Mouse (Mus musculus) thymus, adult 2 months (tissue): ENCODE data around the gene Pax7. TPM values are rescaled to one million over a fixed set of nuclear protein-coding genes. Genes with fewer than 3 reads are reported as not detected.

Source experiments
- DNase-seq: peaks from one replicate; pipeline ENCODE4 v3.0.0; 2021
- H3K27ac ChIP-seq: fragments of 200-500 bp; 2 replicates; pipeline ENCODE4 v1.5.1; 2012; ENCODE audit warnings: low read length, control low read depth; ENCODE audit not compliant: control insufficient read depth, insufficient read depth
- H3K27me3 ChIP-seq: fragments of 200-500 bp; 2 replicates; pipeline ENCODE4 v1.6.1; 2012; ENCODE audit warnings: mild to moderate bottlenecking, low read length, moderate library complexity, mixed read lengths; ENCODE audit not compliant: control insufficient read depth, insufficient read depth
- H3K36me3 ChIP-seq: fragments of 200-500 bp; 2 replicates; pipeline ENCODE4 v1.6.1; 2012; ENCODE audit warnings: mild to moderate bottlenecking, low read length, moderate library complexity; ENCODE audit not compliant: control insufficient read depth, insufficient read depth
- H3K4me1 ChIP-seq: fragments of 200-500 bp; replicated peaks from 2 replicates; pipeline ENCODE4 v1.6.1; 2012; ENCODE audit warnings: low read length; ENCODE audit not compliant: control insufficient read depth, insufficient read depth
- H3K4me3 ChIP-seq: fragments of 200-500 bp; 2 replicates; pipeline ENCODE4 v1.5.1; 2012; ENCODE audit warnings: mild to moderate bottlenecking, low read length, control low read depth, moderate library complexity; ENCODE audit not compliant: control insufficient read depth, insufficient read depth
- CTCF ChIP-seq: fragments of 200-500 bp; IDR thresholded peaks from 2 replicates; pipeline ENCODE4 v1.5.1; 2012; ENCODE audit warnings: mild to moderate bottlenecking, control low read depth, low read length, moderate library complexity, borderline replicate concordance; ENCODE audit not compliant: control insufficient read depth, poor library complexity, insufficient read depth; ENCODE audit errors: extremely low read depth
- POLR2A ChIP-seq: fragments of 200-500 bp; IDR thresholded peaks from 2 replicates; pipeline ENCODE4 v1.6.1; 2012; ENCODE audit warnings: mild to moderate bottlenecking, low read length, control low read depth, moderate library complexity; ENCODE audit not compliant: control insufficient read depth, poor library complexity, insufficient read depth; ENCODE audit errors: extremely low read depth
- WGBS: fragments of 180-500 bp; shearing (Covaris S2); methylation state at CpG from one replicate; pipeline ENCODE4 v1.1.7; 2018; 5-methylcytosine and 5-hydroxymethylcytosine counted together
- polyA plus RNA-seq: library from polyadenylated mRNA; depleted of rRNA; stranded (reverse); fragments of >200 nt; gene quantifications from 2 replicates; pipeline ENCODE4 v1.2.3, GENCODE M21; 2012; rRNA removed

The Pax7 gene
- 1.1 and 1.2 TPM in 2 replicates for polyA plus RNA-seq

DNA sequence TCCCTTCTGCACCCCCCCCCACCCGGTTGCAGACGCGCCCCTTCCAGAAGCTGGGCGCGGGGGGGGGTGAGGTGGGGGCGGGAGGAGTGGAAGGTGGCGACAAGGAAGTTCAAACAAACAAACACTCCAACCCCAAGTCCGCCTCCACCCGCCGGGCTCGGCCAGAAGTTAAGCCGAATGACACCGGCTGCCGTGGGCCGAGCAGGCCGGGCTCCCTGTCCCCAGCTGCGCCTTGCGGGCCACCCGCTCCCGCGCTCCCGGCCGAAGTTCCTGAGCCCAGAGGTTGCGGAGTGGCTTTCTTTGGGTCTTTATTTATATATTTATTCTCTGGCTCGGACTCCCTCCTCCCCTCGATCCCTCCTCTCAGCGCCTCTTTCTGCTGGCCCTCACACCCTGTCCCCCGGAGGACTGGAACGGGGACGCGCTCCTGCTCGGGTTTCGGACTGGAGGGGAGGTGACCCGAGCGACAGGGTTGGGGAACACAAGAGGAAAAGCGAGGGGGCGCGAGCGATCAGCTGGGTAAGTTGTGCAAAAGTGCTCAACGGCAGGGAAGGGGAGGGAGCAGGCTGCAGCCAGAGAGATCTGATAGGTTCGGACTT is at the start of gene Pax7:
TSS of gene Pax7 (minus strand) at position 493 of the 599 bp plus-strand sequence.
- Histone ChIP-seq H3K4me1 (peaks cover 21% of the 10 kb centered on the region), H3K4me3 (no peak within 1 kb of the TSS), H3K27ac (no peak within 1 kb of the TSS), H3K36me3 (no peaks in the 10 kb centered on the region), H3K27me3 (peaks cover 36% of the 10 kb centered on the region)
- no peak for DNase-seq
- TF ChIP-seq POLR2A (no peak), CTCF (no peak)
- 4% methylated on average over 34 of the region's 41 CpGs for WGBS

DNA sequence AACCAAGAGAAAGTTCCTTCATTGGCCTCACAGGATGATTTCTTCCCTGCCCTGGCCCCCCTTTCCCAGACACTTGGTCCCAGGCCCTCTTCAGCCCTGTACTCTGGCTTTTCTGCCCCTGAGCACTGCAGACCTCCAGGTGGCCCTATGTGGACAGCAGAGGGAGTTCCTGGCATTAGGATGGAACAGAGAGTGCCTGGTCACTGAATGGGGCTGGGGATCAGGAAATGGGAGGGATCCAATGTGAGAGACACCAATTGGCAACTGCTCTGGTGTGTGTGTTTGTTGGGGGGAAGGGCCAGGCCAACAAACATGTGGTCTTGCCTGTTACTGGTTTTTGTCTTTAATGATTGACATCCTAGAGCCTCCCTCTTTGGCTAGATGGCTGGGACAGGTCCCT is 48.5 kb upstream of the Pax7 start:
- no peaks in the 10 kb centered on the region for H3K27me3 ChIP-seq
- DNase-seq: no peak
- H3K36me3 ChIP-seq: no peaks in the 10 kb centered on the region
- H3K4me1 ChIP-seq: no peaks in the 10 kb centered on the region
- H3K4me3 ChIP-seq: no peak overlapping the region
- TF ChIP-seq CTCF (no peak), POLR2A (no peak)
- no peak overlapping the region for H3K27ac ChIP-seq

DNA sequence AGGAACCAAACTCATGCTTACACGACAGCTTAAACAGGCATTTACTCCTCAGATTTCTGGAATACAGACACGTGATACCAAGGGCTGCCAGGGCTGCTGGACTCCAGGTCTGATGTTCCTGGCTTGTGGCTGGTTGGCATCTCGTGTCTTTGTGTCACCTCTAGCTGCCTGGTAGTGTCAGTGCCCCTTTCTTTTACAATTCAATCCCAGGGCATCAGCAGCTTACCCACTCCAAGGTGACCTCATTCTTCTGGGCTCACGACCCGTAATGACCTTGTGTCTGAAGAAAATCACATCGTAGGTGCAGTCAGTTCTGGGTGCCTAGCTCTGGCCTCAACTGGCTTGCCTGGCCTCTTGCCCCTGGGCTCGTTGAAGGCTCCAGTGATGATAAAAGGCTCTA is 46.0 kb upstream of the Pax7 start:
- WGBS: 81% methylated on average over 7 of the region's 7 CpGs
- no peaks in the 10 kb centered on the region for H3K36me3 ChIP-seq
- no peak overlapping the region for H3K4me3 ChIP-seq
- no peak for TF ChIP-seq POLR2A
- no peak for TF ChIP-seq CTCF
- H3K27me3 ChIP-seq: no peaks in the 10 kb centered on the region
- H3K4me1 ChIP-seq: no peaks in the 10 kb centered on the region
- no peak for DNase-seq
- no peak overlapping the region for H3K27ac ChIP-seq

DNA sequence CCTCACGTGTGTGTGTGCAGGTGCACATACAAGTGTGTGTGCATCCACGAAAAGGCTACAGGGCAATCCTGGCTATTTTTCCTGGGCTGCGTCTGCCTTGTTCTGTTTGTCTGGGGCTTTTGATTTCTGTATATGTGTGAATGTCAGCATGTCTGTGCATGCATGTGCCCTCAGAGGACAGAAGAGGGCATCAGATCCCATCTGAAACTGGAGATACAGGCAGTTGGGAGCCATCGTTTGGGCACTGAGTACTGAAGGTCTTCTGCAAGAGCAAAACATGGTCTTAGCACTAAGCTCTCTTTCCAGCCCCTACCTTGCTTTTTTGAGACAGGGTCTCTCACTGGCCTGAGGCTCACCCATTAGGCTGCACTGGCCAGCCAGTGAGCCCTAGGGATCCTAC is 45.1 kb upstream of the Pax7 start:
- Histone ChIP-seq H3K27ac (no peak overlapping the region), H3K36me3 (no peaks in the 10 kb centered on the region), H3K4me3 (no peak overlapping the region), H3K4me1 (no peaks in the 10 kb centered on the region), H3K27me3 (no peaks in the 10 kb centered on the region)
- 81% methylated on average over 4 of the region's 4 CpGs for WGBS
- TF ChIP-seq POLR2A (no peak), CTCF (no peak)
- no peak for DNase-seq

DNA sequence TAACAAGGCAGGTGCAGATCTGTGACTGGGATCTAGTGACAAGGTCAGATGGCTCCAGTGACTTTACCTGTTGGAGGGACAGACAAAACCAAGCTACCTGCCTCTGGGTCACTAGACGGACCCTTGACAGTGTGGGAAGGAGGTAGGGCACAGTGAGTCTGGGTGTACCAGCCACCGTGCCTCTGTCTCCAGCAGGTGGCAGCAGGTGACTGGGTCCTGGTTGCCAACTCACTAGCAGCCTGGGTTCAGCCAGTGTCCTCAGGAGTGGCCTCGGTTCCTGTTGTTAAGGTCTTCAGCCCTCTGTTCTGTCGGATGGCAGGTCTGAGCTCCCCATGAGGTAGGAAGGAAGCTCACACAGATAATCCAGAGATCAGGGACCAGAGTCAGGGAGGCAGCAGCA is 43.9 kb upstream of the Pax7 start:
- peak; percentile 31 for DNase-seq
- Histone ChIP-seq H3K36me3 (no peaks in the 10 kb centered on the region), H3K27me3 (no peaks in the 10 kb centered on the region), H3K4me1 (no peaks in the 10 kb centered on the region), H3K4me3 (no peak overlapping the region), H3K27ac (no peak overlapping the region)
- WGBS: 14% methylated on average over 4 of the region's 4 CpGs
- TF ChIP-seq POLR2A (no peak), CTCF (0 out of 2 replicates have a peak, but pooled peaks have one; percentile 30)

DNA sequence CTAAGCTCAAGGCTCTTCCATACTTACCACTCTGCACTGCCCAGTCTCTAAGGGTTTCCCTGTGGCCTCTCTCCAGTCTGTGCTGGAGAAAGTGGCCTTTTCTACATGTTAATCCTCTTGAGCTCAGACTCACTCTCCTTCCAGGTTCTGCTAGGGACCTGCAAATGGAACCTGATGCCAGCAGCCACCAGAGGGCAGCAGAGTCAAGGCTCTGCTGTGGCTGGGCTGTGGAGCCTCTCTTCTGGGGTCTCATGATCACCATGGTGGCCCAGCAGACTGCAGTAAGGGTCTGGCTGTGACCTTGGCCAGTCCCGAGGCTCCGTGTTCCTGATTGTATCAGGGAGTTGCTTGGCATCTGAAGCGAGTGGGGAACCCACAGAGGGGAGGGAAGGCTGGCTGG is 39.3 kb upstream of the Pax7 start:
- TF ChIP-seq POLR2A: no peak
- TF ChIP-seq CTCF: peak; percentile 93
- no peaks in the 10 kb centered on the region for H3K27me3 ChIP-seq
- WGBS: 13% methylated on average over 3 of the region's 3 CpGs
- DNase-seq: peak; percentile 15
- H3K27ac ChIP-seq: no peak overlapping the region
- no peaks in the 10 kb centered on the region for H3K36me3 ChIP-seq
- no peak overlapping the region for H3K4me3 ChIP-seq
- no peaks in the 10 kb centered on the region for H3K4me1 ChIP-seq

DNA sequence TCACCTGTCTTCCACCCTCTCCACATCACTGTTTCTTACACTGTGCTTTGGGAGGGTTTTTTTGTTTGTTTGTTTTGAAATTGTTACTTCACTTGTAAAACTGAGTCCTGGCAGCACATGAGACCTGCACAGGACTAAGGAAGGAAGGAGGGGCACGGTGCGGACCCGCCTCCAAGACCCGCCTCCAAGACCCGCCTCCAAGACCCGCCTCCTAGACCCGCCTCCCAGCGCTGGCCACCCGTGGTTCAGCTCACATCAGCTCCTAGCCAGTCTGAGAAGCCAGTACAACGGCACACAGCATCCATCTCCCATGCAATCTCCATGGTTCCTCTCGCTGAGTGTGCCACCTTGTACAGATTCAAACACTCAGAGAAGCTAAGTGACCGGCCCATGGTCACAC is 38.4 kb upstream of the Pax7 start:
- Histone ChIP-seq H3K4me3 (no peak overlapping the region), H3K36me3 (no peaks in the 10 kb centered on the region), H3K27me3 (no peaks in the 10 kb centered on the region), H3K27ac (no peak overlapping the region), H3K4me1 (no peaks in the 10 kb centered on the region)
- 39% methylated on average over 12 of the region's 12 CpGs for WGBS
- TF ChIP-seq POLR2A (no peak), CTCF (no peak)
- DNase-seq: no peak
